Mouse (Mus musculus) heart, embryonic 13.5 days (tissue): ENCODE measurements around the gene Gga1. TPM values are rescaled to one million over a fixed set of nuclear protein-coding genes. Genes with fewer than 3 reads are reported as not detected.

Experiments used
- ATAC-seq: fragments of 200-750 bp; cut with Nextera tagmentation; 2 replicates; pipeline ENCODE4 v1.8.0; 2017; ENCODE audit warnings: moderate TSS enrichment; ENCODE audit not compliant: insufficient number of reproducible peaks, low FRiP score, low TSS enrichment; ENCODE audit errors: extremely low read depth
- H3K27ac ChIP-seq: fragments of 300-500 bp; sonication (generic); replicated peaks from 2 replicates; pipeline ENCODE4 v1.5.1; 2015; ENCODE audit warnings: moderate library complexity, mild to moderate bottlenecking, inconsistent platforms
- H3K27me3 ChIP-seq: fragments of 300-500 bp; sonication (generic); replicated peaks from 2 replicates; pipeline ENCODE4 v1.6.1; 2015; ENCODE audit warnings: mild to moderate bottlenecking, inconsistent platforms
- H3K36me3 ChIP-seq: fragments of 300-500 bp; sonication (generic); 2 replicates; pipeline ENCODE4 v1.6.1; 2015; ENCODE audit warnings: mild to moderate bottlenecking, inconsistent platforms
- H3K4me1 ChIP-seq: fragments of 300-500 bp; sonication (generic); 2 replicates; pipeline ENCODE4 v1.6.1; 2015; ENCODE audit warnings: inconsistent platforms
- H3K4me2 ChIP-seq: fragments of 300-500 bp; sonication (generic); 2 replicates; pipeline ENCODE4 v1.6.1; 2015; ENCODE audit warnings: inconsistent platforms, mild to moderate bottlenecking, moderate library complexity
- H3K4me3 ChIP-seq: fragments of 300-500 bp; sonication (generic); 2 replicates; pipeline ENCODE4 v1.5.1; 2015; ENCODE audit warnings: moderate library complexity, mild to moderate bottlenecking, inconsistent platforms
- H3K9ac ChIP-seq: fragments of 300-500 bp; sonication (generic); 2 replicates; pipeline ENCODE4 v1.6.1; 2015; ENCODE audit warnings: inconsistent platforms, mild to moderate bottlenecking, moderate library complexity
- H3K9me3 ChIP-seq: fragments of 300-500 bp; sonication (generic); 2 replicates; pipeline ENCODE4 v1.6.1; 2016; ENCODE audit warnings: inconsistent platforms
- WGBS: fragments of 180-500 bp; shearing (Covaris S2); methylation state at CpG from one replicate; pipeline ENCODE4 v1.1.7; 2015; ENCODE audit warnings: mixed read lengths; 5-methylcytosine and 5-hydroxymethylcytosine counted together
- polyA plus RNA-seq: library from polyadenylated mRNA; unstranded; fragments of >200 nt; fragmentation: Nextera tagmentation; extraction: Ambion mirVana; gene quantifications from 2 replicates; pipeline ENCODE4 v1.2.1, GENCODE M21; 2015

Gga1 gene
- polyA plus RNA-seq, 1 experiment from 2014 or later, result 46.2 TPM

DNA sequence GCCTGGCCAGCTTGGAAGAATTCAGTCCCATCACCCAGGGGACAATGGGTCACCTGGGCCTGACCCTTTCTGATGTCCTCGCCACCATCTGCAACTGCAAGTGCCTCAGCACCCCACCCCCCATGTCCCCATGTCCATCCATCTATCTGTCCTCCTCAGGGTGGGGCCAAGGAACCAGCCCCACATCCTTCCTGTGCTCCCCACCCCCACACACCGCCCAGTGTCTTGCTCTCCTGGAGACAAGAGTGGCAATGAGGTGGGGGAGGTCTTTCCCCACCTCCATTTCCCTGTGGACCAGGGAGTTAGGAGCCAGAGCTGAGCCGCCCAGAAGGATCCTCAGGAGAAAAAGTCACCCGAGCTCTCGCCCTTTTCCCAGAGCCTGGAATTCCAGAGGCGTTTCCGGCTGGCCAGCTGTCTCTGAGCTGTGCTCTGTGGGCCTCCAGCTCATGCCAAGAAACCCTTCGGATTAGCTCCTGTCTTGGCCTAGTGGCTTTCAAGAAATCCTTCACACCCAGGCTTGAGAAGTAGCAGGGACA lies 40.8 kb upstream of the Gga1 start:
- no peaks in the 10 kb centered on the region for H3K9me3 ChIP-seq
- no peak for ATAC-seq
- WGBS, result 30% methylated on average over 8 of the region's 8 CpGs
- H3K27me3 ChIP-seq, result peaks cover 10% of the 10 kb centered on the region; the same call in 1 of the 2 replicates
- no peak overlapping the region for H3K4me2 ChIP-seq
- H3K4me1 ChIP-seq, result peaks cover 72% of the 10 kb centered on the region
- peak overlapping the region; percentile 12 for H3K9ac ChIP-seq
- H3K27ac ChIP-seq, result peak overlapping the region; percentile 95
- H3K36me3 ChIP-seq, result no peaks in the 10 kb centered on the region
- no peak overlapping the region for H3K4me3 ChIP-seq

DNA sequence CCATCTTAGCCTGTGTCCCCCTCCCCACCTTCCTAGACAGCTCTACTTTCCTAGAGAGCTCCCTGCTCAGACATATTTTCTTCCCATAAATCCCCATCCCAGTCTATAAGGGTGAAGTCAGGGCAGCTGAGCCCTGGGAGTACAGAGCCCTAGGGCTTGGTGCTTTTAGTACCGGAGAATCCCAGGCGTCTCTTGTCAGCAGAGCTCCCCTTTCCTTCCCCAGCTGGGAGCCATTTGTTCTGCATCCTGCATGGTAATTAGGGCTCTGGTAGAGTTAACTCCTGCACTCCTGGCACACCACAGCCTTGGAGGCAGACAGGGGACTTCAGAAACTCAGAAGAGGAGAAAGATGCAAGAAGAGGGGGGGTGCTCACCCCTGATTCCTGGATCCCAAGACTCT lies 37.2 kb upstream of the Gga1 start:
- peak overlapping the region; percentile 30; the same call in 1 of the 2 replicates for H3K9ac ChIP-seq
- no peaks in the 10 kb centered on the region for H3K36me3 ChIP-seq
- WGBS, result 8% methylated on average over 2 of the region's 2 CpGs
- H3K4me1 ChIP-seq, result peaks cover 65% of the 10 kb centered on the region
- H3K4me2 ChIP-seq, result no peak overlapping the region
- H3K9me3 ChIP-seq, result no peaks in the 10 kb centered on the region
- H3K27me3 ChIP-seq, result peaks cover 21% of the 10 kb centered on the region; the same call in 1 of the 2 replicates
- H3K27ac ChIP-seq, result peak overlapping the region; percentile 41; the same call in 1 of the 2 replicates
- no peak for ATAC-seq
- no peak overlapping the region for H3K4me3 ChIP-seq

DNA sequence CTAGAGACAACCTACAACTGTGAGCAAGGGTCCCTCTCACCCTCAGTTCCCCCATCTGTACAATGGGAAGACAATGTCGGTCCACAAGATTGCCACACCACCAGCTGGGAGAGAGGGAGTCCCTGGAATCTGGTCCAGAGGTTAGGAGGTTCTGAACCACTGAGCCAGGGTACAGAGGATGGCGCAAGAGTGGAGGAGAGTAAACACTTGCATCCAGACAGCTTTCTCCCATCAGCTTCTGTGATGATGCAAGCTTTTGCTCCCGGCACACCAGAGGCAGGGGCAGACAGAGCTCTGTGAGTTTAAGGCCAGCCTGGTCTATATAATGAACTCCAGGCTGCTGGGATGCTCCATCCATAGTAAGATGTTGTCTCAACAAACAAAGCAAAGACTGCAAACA lies 36.7 kb upstream of the Gga1 start:
- no peak overlapping the region for H3K4me2 ChIP-seq
- H3K27ac ChIP-seq, result peak overlapping the region; percentile 40
- H3K9me3 ChIP-seq, result no peaks in the 10 kb centered on the region
- H3K27me3 ChIP-seq, result peaks cover 21% of the 10 kb centered on the region; the same call in 1 of the 2 replicates
- H3K9ac ChIP-seq, result 0 out of 2 replicates have a peak overlapping the region, but pooled peaks have one; percentile 40
- whole genome bisulfite sequencing, result 57% methylated on average over 3 of the region's 3 CpGs
- no peak overlapping the region for H3K4me3 ChIP-seq
- no peak for ATAC-seq
- H3K4me1 ChIP-seq, result peaks cover 65% of the 10 kb centered on the region
- no peaks in the 10 kb centered on the region for H3K36me3 ChIP-seq

DNA sequence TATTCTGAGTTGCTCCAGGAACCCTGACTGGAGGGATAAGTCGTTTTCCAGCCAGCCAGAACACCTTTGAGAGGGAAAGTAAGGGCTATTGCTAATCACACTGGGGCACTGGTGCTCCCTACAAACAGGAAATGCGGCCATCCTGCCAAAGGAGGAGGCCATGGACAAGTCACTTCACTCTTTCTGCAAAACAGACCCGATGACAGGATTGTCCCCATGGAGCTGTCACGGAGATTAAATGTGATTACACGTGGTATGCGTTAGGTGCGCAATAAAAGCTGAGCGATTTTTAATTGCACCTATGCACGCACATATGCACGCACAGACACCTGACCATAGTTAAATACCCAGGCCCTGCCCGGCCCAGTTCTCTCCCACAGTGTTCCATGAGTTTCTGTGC lies 36.2 kb upstream of the Gga1 start:
- H3K27me3 ChIP-seq, result peaks cover 21% of the 10 kb centered on the region; the same call in 1 of the 2 replicates
- 59% methylated on average over 11 of the region's 11 CpGs for WGBS
- H3K4me2 ChIP-seq, result no peak overlapping the region
- peaks cover 65% of the 10 kb centered on the region for H3K4me1 ChIP-seq
- no peak for ATAC-seq
- 0 out of 2 replicates have a peak overlapping the region, but pooled peaks have one; percentile 40 for H3K9ac ChIP-seq
- no peaks in the 10 kb centered on the region for H3K36me3 ChIP-seq
- no peaks in the 10 kb centered on the region for H3K9me3 ChIP-seq
- H3K27ac ChIP-seq, result peak overlapping the region; percentile 40
- no peak overlapping the region for H3K4me3 ChIP-seq

DNA sequence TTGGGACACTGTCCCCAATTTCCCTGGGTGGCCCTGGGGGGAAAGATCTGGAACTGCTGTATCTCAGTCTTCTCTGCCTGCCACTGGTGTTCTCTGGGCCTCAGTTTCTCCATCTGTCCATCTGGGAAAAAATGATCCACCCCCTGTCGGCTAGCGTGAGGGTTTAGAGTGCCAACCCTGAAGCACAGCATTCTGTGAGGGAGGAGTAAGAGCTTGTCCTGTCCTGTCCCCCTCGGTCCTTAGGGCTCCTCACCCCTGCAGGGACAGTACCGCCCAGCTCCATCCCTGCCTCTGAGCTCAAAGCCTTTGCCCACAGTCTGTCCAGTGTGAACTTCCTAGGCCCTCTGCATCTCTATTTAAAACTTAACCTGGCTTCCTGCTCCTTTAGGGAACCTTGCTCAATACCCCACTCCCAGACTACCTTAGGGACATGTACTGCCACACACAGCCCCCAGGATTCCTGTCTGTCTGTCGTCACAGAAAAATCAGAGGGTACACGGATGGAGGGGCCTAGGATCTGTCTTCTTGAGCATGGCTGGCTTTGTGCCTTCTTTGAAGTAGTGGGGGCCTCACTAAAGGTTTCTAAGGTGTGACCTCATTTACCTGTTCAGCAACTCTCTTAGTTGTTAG lies 35.7 kb upstream of the Gga1 start:
- Histone ChIP-seq H3K36me3 (peaks cover 3% of the 10 kb centered on the region; the same call in 1 of the 2 replicates), H3K9me3 (no peaks in the 10 kb centered on the region), H3K9ac (peak overlapping the region; percentile 40; the same call in 1 of the 2 replicates), H3K4me2 (peak overlapping the region; percentile 86; the same call in 1 of the 2 replicates), H3K27ac (peak overlapping the region; percentile 20), H3K4me1 (peaks cover 65% of the 10 kb centered on the region), H3K4me3 (no peak overlapping the region), H3K27me3 (peaks cover 21% of the 10 kb centered on the region; the same call in 1 of the 2 replicates)
- WGBS, result 63% methylated on average over 6 of the region's 6 CpGs
- ATAC-seq, result no peak

DNA sequence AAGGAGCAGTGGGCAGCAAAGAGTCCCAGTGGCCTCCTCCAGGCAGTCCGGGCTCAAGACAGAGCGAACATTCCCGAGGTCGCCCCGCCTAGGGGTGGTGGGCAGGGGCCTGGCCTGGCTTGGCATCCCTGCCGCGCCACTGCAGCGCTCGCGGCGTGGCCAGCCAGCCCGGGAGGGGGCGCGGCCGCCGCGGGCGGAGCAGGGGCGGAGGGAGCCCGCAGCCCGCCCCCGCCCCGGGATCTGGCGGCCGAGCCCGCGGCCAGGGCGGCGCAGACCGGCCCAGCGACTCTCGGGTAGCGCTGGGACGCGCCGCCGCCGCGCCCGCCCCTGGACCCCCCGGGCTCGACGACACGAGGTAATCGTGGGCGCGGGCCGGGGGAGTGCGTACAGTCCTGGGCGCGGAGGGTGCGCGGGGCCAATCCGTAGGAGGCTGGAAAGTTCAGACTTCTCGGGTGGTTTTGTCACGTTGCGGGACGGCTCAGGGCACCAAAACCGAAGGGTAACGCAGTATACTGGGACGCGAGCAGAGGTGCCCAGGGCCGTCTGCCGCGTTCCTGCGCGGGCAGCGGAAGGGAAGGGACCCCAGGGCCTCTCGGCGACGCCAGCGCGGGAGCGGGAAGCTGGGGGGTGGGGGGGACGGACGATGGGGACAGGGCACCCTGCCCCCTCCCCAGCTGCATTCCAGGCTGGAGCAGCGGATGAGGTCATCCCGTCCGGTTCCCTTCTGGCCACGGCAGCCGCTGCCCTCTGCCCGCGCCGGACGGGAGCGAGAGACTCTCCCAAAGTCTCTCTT lies 34.4 kb upstream of the Gga1 start, which contains the start of gene Cdc42ep1:
Gene Cdc42ep1, plus strand, starts transcription at position 254 of the 793 bp plus-strand sequence.
- Histone ChIP-seq H3K27ac (peak within 1 kb of the TSS; percentile 96), H3K36me3 (peaks cover 13% of the 10 kb centered on the region), H3K4me2 (peak within 1 kb of the TSS; percentile 86), H3K9ac (peak within 1 kb of the TSS; percentile 94), H3K9me3 (no peaks in the 10 kb centered on the region), H3K4me3 (peak within 1 kb of the TSS; percentile 81), H3K4me1 (peaks cover 71% of the 10 kb centered on the region), H3K27me3 (peaks cover 21% of the 10 kb centered on the region; the same call in 1 of the 2 replicates)
- WGBS, result under 1% methylated on average over 79 of the region's 86 CpGs
- ATAC-seq, result peak; percentile 63

DNA sequence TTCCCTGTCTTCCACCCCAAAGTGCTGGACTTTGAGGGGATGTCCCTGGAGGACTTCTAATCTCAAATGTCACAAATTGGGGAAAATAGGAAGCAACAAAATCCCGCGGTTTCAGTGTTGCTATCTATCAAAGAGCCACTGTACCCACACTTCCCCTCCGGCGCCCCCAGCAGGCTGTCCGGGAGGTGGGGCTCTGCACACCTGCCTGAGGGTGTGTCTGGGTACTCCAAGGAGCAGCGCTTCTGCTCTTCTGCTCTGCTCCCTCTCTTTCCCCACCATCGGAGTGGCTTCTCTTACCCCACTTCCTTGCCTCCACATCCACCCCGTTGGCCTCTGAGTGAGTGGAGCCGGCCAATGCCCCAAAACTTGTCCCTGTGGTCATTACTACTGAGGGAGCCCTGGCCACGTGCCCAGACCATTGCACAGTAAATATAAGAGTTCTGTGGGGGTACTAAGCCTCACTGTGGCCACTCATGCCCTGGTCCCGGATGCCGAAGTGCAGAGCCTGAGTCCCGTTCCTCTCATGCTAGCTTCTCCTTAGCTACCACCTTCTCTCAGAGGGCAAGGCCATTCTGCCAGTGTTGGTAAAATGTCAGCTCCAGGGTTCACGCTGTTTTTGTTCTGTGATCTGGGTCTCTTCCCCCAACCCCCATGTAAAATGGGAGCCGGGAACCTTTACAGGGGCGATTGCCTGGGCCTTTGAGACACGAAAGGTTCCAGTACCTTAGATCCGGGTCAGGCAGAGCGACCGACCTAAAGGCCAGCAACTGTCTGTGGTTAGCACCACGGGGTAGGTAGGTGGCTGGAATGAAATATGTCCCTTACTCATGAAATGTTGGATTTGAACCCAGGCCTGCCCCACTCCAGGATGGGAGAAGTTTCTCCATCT lies 33.2 kb upstream of the Gga1 start:
- Histone ChIP-seq H3K27ac (peak overlapping the region; percentile 96), H3K4me1 (peaks cover 82% of the 10 kb centered on the region), H3K4me2 (peak overlapping the region; percentile 86), H3K9ac (peak overlapping the region; percentile 94), H3K4me3 (peak overlapping the region; percentile 81), H3K27me3 (peaks cover 21% of the 10 kb centered on the region; the same call in 1 of the 2 replicates), H3K36me3 (peaks cover 23% of the 10 kb centered on the region), H3K9me3 (no peaks in the 10 kb centered on the region)
- no peak for ATAC-seq
- WGBS, result 34% methylated on average over 21 of the region's 21 CpGs

DNA sequence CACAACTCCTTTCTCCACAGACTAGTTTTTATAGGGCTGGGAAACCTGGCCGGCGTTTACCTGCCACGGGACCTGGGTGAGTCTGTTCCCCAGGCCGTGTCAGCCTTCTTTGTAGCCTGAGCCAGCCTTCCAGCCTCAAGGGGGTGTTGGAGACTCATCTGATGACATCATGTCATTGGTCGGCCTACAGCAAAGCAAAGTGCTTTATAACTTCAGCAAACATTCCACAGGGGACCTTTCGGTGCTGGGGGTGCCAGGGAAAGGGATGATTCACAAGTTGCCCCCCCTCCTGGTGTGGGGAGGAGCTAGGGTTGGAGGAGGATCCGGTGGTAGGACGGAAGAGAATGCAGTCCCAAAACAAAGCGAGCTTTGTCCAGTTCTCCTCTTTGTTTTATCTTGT lies 32.2 kb upstream of the Gga1 start:
- WGBS, result 20% methylated on average over 9 of the region's 9 CpGs
- peak overlapping the region; percentile 86 for H3K4me2 ChIP-seq
- H3K27ac ChIP-seq, result peak overlapping the region; percentile 96
- H3K4me3 ChIP-seq, result peak overlapping the region; percentile 81
- H3K27me3 ChIP-seq, result peaks cover 21% of the 10 kb centered on the region; the same call in 1 of the 2 replicates
- H3K36me3 ChIP-seq, result peaks cover 32% of the 10 kb centered on the region
- H3K4me1 ChIP-seq, result peaks cover 83% of the 10 kb centered on the region
- ATAC-seq, result no peak
- peak overlapping the region; percentile 94 for H3K9ac ChIP-seq
- no peaks in the 10 kb centered on the region for H3K9me3 ChIP-seq

DNA sequence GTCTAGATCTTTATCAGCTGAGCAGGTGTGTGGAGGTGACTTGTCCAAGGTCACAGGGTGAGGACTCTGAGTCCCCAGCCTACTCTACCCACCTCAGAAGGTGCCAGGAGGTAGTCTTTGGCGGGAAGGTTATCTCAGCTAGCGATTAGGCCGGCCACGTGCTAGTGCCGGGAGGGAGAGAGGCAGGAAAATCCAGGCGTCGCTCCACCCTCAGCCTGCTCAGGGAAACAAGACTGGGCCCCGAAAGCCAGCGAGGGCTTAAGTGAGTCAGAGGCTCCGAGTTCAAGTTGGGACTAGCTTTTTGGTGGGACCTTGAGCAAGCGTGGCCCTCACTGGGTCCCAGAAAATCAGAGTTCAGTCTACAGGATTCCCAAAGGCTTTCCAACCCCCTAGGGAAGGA lies 31.7 kb upstream of the Gga1 start:
- H3K4me2 ChIP-seq, result peak overlapping the region; percentile 86
- H3K4me3 ChIP-seq, result peak overlapping the region; percentile 81
- H3K27ac ChIP-seq, result peak overlapping the region; percentile 96
- H3K9ac ChIP-seq, result peak overlapping the region; percentile 75
- H3K27me3 ChIP-seq, result peaks cover 20% of the 10 kb centered on the region; the same call in 1 of the 2 replicates
- 25% methylated on average over 11 of the region's 11 CpGs for WGBS
- peaks cover 83% of the 10 kb centered on the region for H3K4me1 ChIP-seq
- no peak for ATAC-seq
- H3K9me3 ChIP-seq, result no peaks in the 10 kb centered on the region
- peaks cover 38% of the 10 kb centered on the region for H3K36me3 ChIP-seq

DNA sequence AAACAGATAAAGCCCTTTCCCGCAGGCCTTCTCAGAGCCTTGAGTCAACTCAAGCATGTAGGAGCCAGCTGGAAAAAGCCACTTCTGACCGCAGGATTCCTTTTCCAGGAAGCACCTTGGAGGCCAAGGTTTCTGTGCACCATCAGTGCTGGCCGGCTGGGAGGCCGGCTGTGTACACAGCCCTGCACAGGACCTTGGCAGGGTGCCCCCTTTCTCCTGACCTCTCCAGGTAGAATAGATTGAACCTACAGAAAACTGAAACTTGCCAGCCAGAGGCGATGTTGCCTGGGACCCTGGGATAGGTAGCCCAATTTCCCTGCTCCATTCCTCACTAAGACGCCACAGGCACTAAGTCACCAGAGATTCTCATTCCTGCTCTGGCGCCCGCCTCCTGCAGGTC lies 31.1 kb upstream of the Gga1 start:
- Histone ChIP-seq H3K4me1 (peaks cover 83% of the 10 kb centered on the region), H3K9ac (peak overlapping the region; percentile 75), H3K27me3 (peaks cover 14% of the 10 kb centered on the region; the same call in 1 of the 2 replicates), H3K27ac (peak overlapping the region; percentile 96), H3K4me2 (peak overlapping the region; percentile 86), H3K4me3 (peak overlapping the region; percentile 81), H3K9me3 (no peaks in the 10 kb centered on the region), H3K36me3 (peaks cover 41% of the 10 kb centered on the region)
- ATAC-seq, result no peak
- WGBS, result 70% methylated on average over 8 of the region's 8 CpGs
